14 mouse cellular contexts compared by ENCODE assay signal in genomic region chr9:63492291-63492690, GRCm38 (mm10).
DNase-seq lines count a peak whose midpoint lies in the region; ATAC-seq and TF ChIP-seq lines count a peak whose summit lies in the region.
"Had no signal": no experiment of that assay in that cellular context is flagged by ENCODE, and none has a peak within 500 bp of the region (broad histone marks: within the 10 kb centered on the region; RNA-seq: fewer than 3 reads in every experiment).

No protein-coding gene starts in this region.

- no peak for TF ChIP-seq POLR2A in MEL (IDR thresholded peaks at IDR 0.05; ENCODE audit: control insufficient read depth in 1 of 2, insufficient read depth in 1 of 2, low read depth in 1 of 2, low read length in 2 of 2, poor library complexity in 1 of 2)

- ATAC-seq in lung, embryonic 14.5 days (ENCODE audit: insufficient read depth), result no peak
- ATAC-seq in liver, embryonic 11.5 days (replicated peaks; ENCODE audit: low FRiP score), result peak; percentile 70
- ATAC-seq: forebrain, embryonic 15.5 days had no signal

- H3K4me3 ChIP-seq in lung, embryonic 14.5 days (ENCODE audit: low read depth, low read length), result no peak overlapping the region
- H3K4me3 ChIP-seq in MEL (ENCODE audit: control insufficient read depth in 1 of 2, insufficient read depth in 1 of 2, low read depth in 2 of 2, low read length in 2 of 2), result no peak overlapping the region
- no peak overlapping the region for H3K4me3 ChIP-seq in liver, embryonic 11.5 days (ENCODE audit: low read depth, low read length)
- H3K4me3 ChIP-seq: embryonic facial prominence, embryonic 12.5 days; forebrain, embryonic 15.5 days; hindbrain, embryonic 13.5 days; kidney, embryonic 15.5 days; midbrain, embryonic 12.5 days had no signal

- no peaks in the 10 kb centered on the region for H3K27me3 ChIP-seq in lung, embryonic 14.5 days (ENCODE audit: insufficient read depth, low read length)
- peaks cover 6 to 14% of the 10 kb centered on the region in 2 experiments; a peak in 3 of 4 replicates for H3K27me3 ChIP-seq in MEL (ENCODE audit: control insufficient read depth in 1 of 2, insufficient read depth in 2 of 2, low read length in 2 of 2)
- no peaks in the 10 kb centered on the region for H3K27me3 ChIP-seq in liver, embryonic 11.5 days (replicated peaks; ENCODE audit: control insufficient read depth, insufficient read depth, low read length)
- H3K27me3 ChIP-seq: midbrain, embryonic 12.5 days had no signal

- H3K4me2 ChIP-seq in lung, embryonic 14.5 days, result no peak overlapping the region
- peak overlapping the region; percentile 46 for H3K4me2 ChIP-seq in liver, embryonic 11.5 days
- H3K4me2 ChIP-seq: embryonic facial prominence, embryonic 12.5 days; forebrain, embryonic 15.5 days; hindbrain, embryonic 13.5 days; kidney, embryonic 15.5 days; midbrain, embryonic 12.5 days had no signal

- WGBS in lung, embryonic 14.5 days, result 12% methylated on average over 9 of the region's 9 CpGs
- WGBS in liver, embryonic 11.5 days, result 15% methylated on average over 9 of the region's 9 CpGs

- H3K36me3 ChIP-seq in lung, embryonic 14.5 days (ENCODE audit: insufficient read depth), result no peaks in the 10 kb centered on the region
- no peaks in the 10 kb centered on the region; a peak in 1 of 4 replicates for H3K36me3 ChIP-seq in MEL (ENCODE audit: control insufficient read depth in 1 of 2, insufficient read depth in 2 of 2, low read length in 2 of 2)
- no peaks in the 10 kb centered on the region for H3K36me3 ChIP-seq in liver, embryonic 11.5 days (ENCODE audit: control insufficient read depth, insufficient read depth, low read length)
- H3K36me3 ChIP-seq: embryonic facial prominence, embryonic 12.5 days; forebrain, embryonic 15.5 days; hindbrain, embryonic 13.5 days; kidney, embryonic 15.5 days; midbrain, embryonic 12.5 days had no signal

- no peak overlapping the region for H3K9ac ChIP-seq in lung, embryonic 14.5 days
- no peak overlapping the region for H3K9ac ChIP-seq in MEL (ENCODE audit: control insufficient read depth, low read depth, low read length, poor library complexity, severe bottlenecking)
- no peak overlapping the region for H3K9ac ChIP-seq in liver, embryonic 11.5 days (ENCODE audit: low read depth, low read length)
- H3K9ac ChIP-seq: embryonic facial prominence, embryonic 12.5 days; forebrain, embryonic 15.5 days; hindbrain, embryonic 13.5 days; kidney, embryonic 15.5 days; midbrain, embryonic 12.5 days had no signal

- no peak for TF ChIP-seq RAD21 in MEL (IDR thresholded peaks at IDR 0.05; ENCODE audit: low read depth, low read length)

- TF ChIP-seq CTCF in lung, embryonic 14.5 days (IDR thresholded peaks at IDR 0.05; ENCODE audit: low read depth), result no peak
- no peak for TF ChIP-seq CTCF in MEL (IDR thresholded peaks at IDR 0.05 in 2 of 3, conservative IDR thresholded peaks at IDR 0.05 in 1 of 3; ENCODE audit: control insufficient read depth in 1 of 3, insufficient read depth in 1 of 3, low read depth in 2 of 3, low read length in 3 of 3, poor library complexity in 1 of 3, severe bottlenecking in 1 of 3)

- no peaks in the 10 kb centered on the region for H3K9me3 ChIP-seq in lung, embryonic 14.5 days (ENCODE audit: low read depth, low read length)
- H3K9me3 ChIP-seq in MEL (replicated peaks; ENCODE audit: insufficient read depth, low read length), result no peaks in the 10 kb centered on the region
- H3K9me3 ChIP-seq in liver, embryonic 11.5 days (ENCODE audit: control insufficient read depth, low read length), result no peaks in the 10 kb centered on the region
- H3K9me3 ChIP-seq: embryonic facial prominence, embryonic 12.5 days; forebrain, embryonic 15.5 days; hindbrain, embryonic 13.5 days; kidney, embryonic 15.5 days; midbrain, embryonic 12.5 days had no signal

- no peak for TF ChIP-seq EP300 in MEL (IDR thresholded peaks at IDR 0.05; ENCODE audit: low read depth in 1 of 2, low read length in 2 of 2)

- DNase-seq in embryo, embryonic 10.5 days (ENCODE audit: low spot score), result peak; percentile 32
- no peak for DNase-seq in embryo, embryonic 10 days (ENCODE audit: low spot score)
- DNase-seq in lung, embryonic 14.5 days, result peak; percentile 63
- no peak for DNase-seq in lung, postnatal 36 days
- DNase-seq in MEL (ENCODE audit: low read depth, low spot score), result peak; percentile 83
- DNase-seq in liver, embryonic 11.5 days (ENCODE audit: low spot score), result peak; percentile 36
- no peak for DNase-seq in adrenal gland, postnatal 10 days
- DNase-seq in cerebellum, postnatal 25 days, result no peak
- DNase-seq: cerebellum, adult 18-20 months had no signal

- H3K79me2 ChIP-seq in MEL (ENCODE audit: control insufficient read depth, insufficient read depth, low read length, poor library complexity), result no peaks in the 10 kb centered on the region

- no peaks in the 10 kb centered on the region for H3K4me1 ChIP-seq in lung, embryonic 14.5 days (ENCODE audit: insufficient read depth)
- H3K4me1 ChIP-seq in MEL (ENCODE audit: control insufficient read depth in 1 of 2, insufficient read depth in 2 of 2, low read length in 2 of 2), result no peaks in the 10 kb centered on the region; a peak in 1 of 4 replicates
- peaks cover 11% of the 10 kb centered on the region for H3K4me1 ChIP-seq in liver, embryonic 11.5 days (replicated peaks; ENCODE audit: control insufficient read depth, insufficient read depth, low read length)
- H3K4me1 ChIP-seq: embryonic facial prominence, embryonic 12.5 days; kidney, embryonic 15.5 days had no signal

- H3K27ac ChIP-seq in lung, embryonic 14.5 days (ENCODE audit: low read depth), result no peak overlapping the region
- H3K27ac ChIP-seq in MEL (ENCODE audit: control insufficient read depth, low read depth, low read length), result no peak overlapping the region
- H3K27ac ChIP-seq in liver, embryonic 11.5 days (ENCODE audit: low read depth, low read length), result no peak overlapping the region
- H3K27ac ChIP-seq: embryonic facial prominence, embryonic 12.5 days; forebrain, embryonic 15.5 days; hindbrain, embryonic 13.5 days; kidney, embryonic 15.5 days; midbrain, embryonic 12.5 days had no signal

TF ChIP-seq in MEL, 35 proteins besides CTCF, POLR2A, EP300 and RAD21:
- TF ChIP-seq E2F4 (IDR thresholded peaks at IDR 0.05; ENCODE audit: borderline replicate concordance, low read depth, low read length) (no peak), CHD2 (IDR thresholded peaks at IDR 0.05; ENCODE audit: low read length) (no peak), TAL1 (IDR thresholded peaks at IDR 0.05; ENCODE audit: low read length) (no peak), GATA1 (IDR thresholded peaks at IDR 0.05; ENCODE audit: low read depth, low read length) (peak; percentile 54)

Comparison
In these comparisons a context has a peak if more than half of its experiments do, and no peak if none do; other contexts are left out.
1. DNase-seq: peak in embryo, embryonic 10.5 days (single experiment), lung, embryonic 14.5 days (single experiment), MEL (single experiment) and liver, embryonic 11.5 days (single experiment); none in embryo, embryonic 10 days (single experiment), lung, postnatal 36 days (single experiment), adrenal gland, postnatal 10 days (single experiment) and cerebellum, postnatal 25 days (0 of 2).